Mouse (Mus musculus): Measurements from ENCODE around the gene Plscr1. TPM values are rescaled to one million over a fixed set of nuclear protein-coding genes. Genes with fewer than 3 reads are reported as not detected.

The Plscr1 gene
- polyA plus RNA-seq (2014; fragmentation: Nextera tagmentation; extraction: Ambion mirVana): 40.1 and 41.2 TPM in 2 replicates

DNA sequence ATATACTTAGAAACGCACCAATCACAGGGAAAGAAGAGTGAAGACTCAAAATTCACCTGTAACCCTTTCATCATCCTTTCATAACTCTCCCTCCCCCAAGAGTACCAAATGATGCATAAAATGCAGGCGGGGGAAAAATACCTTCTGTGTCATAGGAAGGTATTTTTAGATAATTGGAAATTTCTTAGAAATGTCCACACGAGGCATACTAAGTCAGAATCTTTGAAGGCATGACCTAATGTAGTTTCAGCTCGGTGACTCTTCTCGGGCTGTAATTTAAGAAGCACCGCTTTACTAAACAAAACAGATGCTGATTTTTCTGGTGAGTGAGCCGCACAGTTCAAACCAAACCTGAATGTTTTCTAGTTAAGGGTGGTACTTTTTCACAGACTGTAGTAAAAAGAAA lies at the start of gene Plscr1:
Gene Plscr1 (plus strand): TSS at position 304 of the 406 bp plus-strand sequence.
- H3K4me1 ChIP-seq (ENCODE audit: control insufficient read depth, insufficient read depth, low read length): peaks cover 8% of the 10 kb centered on the region
- peak within 1 kb of the TSS; percentile 97 for H3K27ac ChIP-seq (ENCODE audit: low read depth, low read length)

DNA sequence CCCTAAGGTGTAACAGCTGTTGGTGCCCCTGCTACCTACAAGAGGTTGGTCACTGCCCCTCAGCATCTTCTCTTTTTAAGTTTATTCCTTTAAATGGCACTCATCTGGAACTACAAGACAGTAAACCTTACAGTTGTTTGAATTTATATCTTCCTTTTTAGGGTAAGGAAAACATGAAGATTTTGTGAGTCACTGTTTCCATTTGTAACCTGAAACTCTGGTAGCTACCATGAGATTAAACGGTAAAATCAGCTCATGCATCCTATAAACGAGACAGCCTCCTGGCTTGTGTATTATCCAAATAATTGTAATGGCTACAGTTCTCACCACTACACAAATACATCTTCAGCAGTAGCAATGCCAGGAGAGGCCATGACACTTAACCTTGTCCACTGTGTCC lies 45.2 kb upstream of the Plscr1 start:
- Histone ChIP-seq H3K9ac (ENCODE audit: low read depth, low read length) (no peak overlapping the region), H3K36me3 (ENCODE audit: control insufficient read depth, insufficient read depth, low read length) (no peaks in the 10 kb centered on the region), H3K9me3 (replicated peaks; ENCODE audit: control insufficient read depth, low read length) (no peaks in the 10 kb centered on the region), H3K4me3 (ENCODE audit: low read depth, low read length) (no peak overlapping the region), H3K4me1 (ENCODE audit: control insufficient read depth, insufficient read depth, low read length) (no peaks in the 10 kb centered on the region), H3K27me3 (ENCODE audit: control insufficient read depth, insufficient read depth, low read length) (no peaks in the 10 kb centered on the region), H3K4me2 (no peak overlapping the region), H3K27ac (ENCODE audit: low read depth, low read length) (no peak overlapping the region)
- 53% methylated on average over 2 of the region's 2 CpGs for WGBS (ENCODE audit: insufficient replicate concordance)
- ATAC-seq (replicated peaks; ENCODE audit: insufficient number of reproducible peaks, low FRiP score, low TSS enrichment): no peak

More for the DNA sequence above, at the start of gene Plscr1:
- no peak for ATAC-seq (replicated peaks; ENCODE audit: insufficient number of reproducible peaks, low FRiP score, low TSS enrichment)
- H3K9me3 ChIP-seq (replicated peaks; ENCODE audit: control insufficient read depth, low read length): no peaks in the 10 kb centered on the region
- H3K4me3 ChIP-seq (ENCODE audit: low read depth, low read length): peak within 1 kb of the TSS; percentile 75
- peak within 1 kb of the TSS; percentile 69 for H3K4me2 ChIP-seq
- H3K27me3 ChIP-seq (ENCODE audit: control insufficient read depth, insufficient read depth, low read length): no peaks in the 10 kb centered on the region
- WGBS (ENCODE audit: insufficient replicate concordance): 47% methylated on average over 7 of the region's 7 CpGs
- no peaks in the 10 kb centered on the region for H3K36me3 ChIP-seq (ENCODE audit: control insufficient read depth, insufficient read depth, low read length)
- H3K9ac ChIP-seq (ENCODE audit: low read depth, low read length): peak within 1 kb of the TSS; percentile 85

DNA sequence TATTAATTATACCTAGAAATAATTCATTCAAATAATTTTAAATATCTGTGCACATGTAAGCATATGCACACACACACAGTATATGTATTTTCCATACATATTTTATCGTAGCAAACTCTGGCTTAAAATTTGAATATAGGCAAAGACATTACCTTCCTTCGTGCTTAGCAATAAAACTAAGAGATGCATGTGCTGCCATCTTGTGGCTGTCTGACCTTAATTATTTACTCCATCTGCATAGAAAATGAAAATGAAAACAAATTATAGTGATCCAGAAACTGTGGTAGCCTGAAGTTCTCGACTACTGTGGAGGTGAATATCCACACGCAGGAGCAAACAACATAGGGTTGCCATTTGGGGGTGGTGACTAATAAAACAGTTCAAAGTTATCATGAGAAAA lies 42.2 kb upstream of the Plscr1 start:
- H3K9ac ChIP-seq (ENCODE audit: low read depth, low read length): no peak overlapping the region
- H3K27ac ChIP-seq (ENCODE audit: low read depth, low read length): no peak overlapping the region
- ATAC-seq (replicated peaks; ENCODE audit: insufficient number of reproducible peaks, low FRiP score, low TSS enrichment): no peak
- no peak overlapping the region for H3K4me2 ChIP-seq
- no peaks in the 10 kb centered on the region for H3K36me3 ChIP-seq (ENCODE audit: control insufficient read depth, insufficient read depth, low read length)
- no peaks in the 10 kb centered on the region for H3K27me3 ChIP-seq (ENCODE audit: control insufficient read depth, insufficient read depth, low read length)
- no peaks in the 10 kb centered on the region for H3K4me1 ChIP-seq (ENCODE audit: control insufficient read depth, insufficient read depth, low read length)
- no peaks in the 10 kb centered on the region for H3K9me3 ChIP-seq (replicated peaks; ENCODE audit: control insufficient read depth, low read length)
- 54% methylated on average over 4 of the region's 4 CpGs for WGBS (ENCODE audit: insufficient replicate concordance)
- H3K4me3 ChIP-seq (ENCODE audit: low read depth, low read length): no peak overlapping the region

DNA sequence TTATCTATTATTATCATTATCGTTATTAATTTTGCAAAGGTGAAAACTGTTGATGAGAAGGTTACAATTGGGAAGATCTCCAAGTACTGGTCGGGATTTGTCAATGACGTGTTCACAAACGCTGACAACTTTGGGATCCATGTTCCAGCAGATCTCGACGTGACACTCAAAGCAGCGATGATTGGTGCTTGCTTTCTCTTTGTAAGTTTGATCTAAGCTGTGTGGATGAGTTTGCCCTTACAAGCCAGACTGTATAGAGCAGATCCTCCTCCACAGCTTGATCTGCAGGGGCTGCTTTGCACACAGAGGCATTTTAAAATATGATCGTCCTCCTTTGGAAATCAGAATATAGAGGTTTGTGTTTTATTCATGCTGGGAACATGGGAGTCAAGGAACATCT lies 41.8 kb upstream of the Plscr1 start:
- Histone ChIP-seq H3K4me3 (ENCODE audit: low read depth, low read length) (no peak overlapping the region), H3K4me2 (no peak overlapping the region), H3K9ac (ENCODE audit: low read depth, low read length) (no peak overlapping the region), H3K27me3 (ENCODE audit: control insufficient read depth, insufficient read depth, low read length) (no peaks in the 10 kb centered on the region), H3K27ac (ENCODE audit: low read depth, low read length) (no peak overlapping the region), H3K9me3 (replicated peaks; ENCODE audit: control insufficient read depth, low read length) (no peaks in the 10 kb centered on the region), H3K36me3 (ENCODE audit: control insufficient read depth, insufficient read depth, low read length) (no peaks in the 10 kb centered on the region), H3K4me1 (ENCODE audit: control insufficient read depth, insufficient read depth, low read length) (no peaks in the 10 kb centered on the region)
- WGBS (ENCODE audit: insufficient replicate concordance): 67% methylated on average over 8 of the region's 8 CpGs
- no peak for ATAC-seq (replicated peaks; ENCODE audit: insufficient number of reproducible peaks, low FRiP score, low TSS enrichment)

DNA sequence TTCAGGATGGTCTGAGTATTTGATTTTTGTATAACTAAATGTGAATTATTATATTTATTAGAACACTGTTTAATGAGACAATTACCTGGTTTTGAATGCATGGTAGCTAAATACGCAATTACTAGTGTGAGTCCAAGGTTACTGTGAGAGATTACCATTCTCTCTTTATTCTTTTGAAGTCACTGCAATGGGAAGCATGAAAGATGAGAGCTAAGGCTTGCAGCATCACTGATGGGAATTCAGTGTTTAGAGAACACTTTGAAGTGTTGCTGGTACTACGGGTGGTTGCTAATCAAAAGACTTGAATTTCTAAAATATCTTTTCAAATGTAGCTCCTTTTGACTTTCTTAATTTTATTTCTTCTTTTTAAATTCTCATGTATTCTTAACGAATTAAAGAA lies 39.7 kb upstream of the Plscr1 start:
- no peaks in the 10 kb centered on the region for H3K9me3 ChIP-seq (replicated peaks; ENCODE audit: control insufficient read depth, low read length)
- H3K27ac ChIP-seq (ENCODE audit: low read depth, low read length): no peak overlapping the region
- no peak overlapping the region for H3K9ac ChIP-seq (ENCODE audit: low read depth, low read length)
- no peaks in the 10 kb centered on the region for H3K36me3 ChIP-seq (ENCODE audit: control insufficient read depth, insufficient read depth, low read length)
- no peak overlapping the region for H3K4me3 ChIP-seq (ENCODE audit: low read depth, low read length)
- no peak overlapping the region for H3K4me2 ChIP-seq
- ATAC-seq (replicated peaks; ENCODE audit: insufficient number of reproducible peaks, low FRiP score, low TSS enrichment): no peak
- no peaks in the 10 kb centered on the region for H3K4me1 ChIP-seq (ENCODE audit: control insufficient read depth, insufficient read depth, low read length)
- H3K27me3 ChIP-seq (ENCODE audit: control insufficient read depth, insufficient read depth, low read length): no peaks in the 10 kb centered on the region
- WGBS (ENCODE audit: insufficient replicate concordance): 72% methylated on average over 3 of the region's 3 CpGs

DNA sequence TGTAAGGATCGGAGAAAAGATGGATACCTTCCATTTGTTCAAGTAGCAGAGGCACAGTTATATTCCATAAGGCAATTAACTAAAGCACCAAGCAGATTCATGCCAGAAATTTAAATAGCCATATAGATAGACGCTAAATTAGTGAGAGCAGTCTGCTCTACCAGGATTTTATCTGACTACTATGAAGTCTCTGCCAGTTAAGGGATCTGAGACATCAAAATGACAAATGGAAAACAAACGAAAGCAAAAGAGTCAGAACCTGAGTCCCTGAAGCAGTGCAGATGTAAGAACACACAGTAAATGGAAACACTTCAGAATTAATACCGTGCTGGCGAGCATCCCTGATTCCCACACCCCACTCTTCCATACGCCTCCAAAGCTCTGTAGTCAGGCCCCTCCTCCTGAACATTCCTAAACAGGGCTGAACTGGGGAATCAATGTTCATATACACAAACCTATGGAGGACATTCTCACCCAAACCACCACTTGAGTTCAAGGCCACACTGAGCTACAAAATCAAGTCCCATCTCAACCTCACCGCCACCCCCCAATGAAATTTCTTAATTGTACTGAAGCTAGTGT lies 39.1 kb upstream of the Plscr1 start:
- 64% methylated on average over 7 of the region's 7 CpGs for WGBS (ENCODE audit: insufficient replicate concordance)
- H3K4me1 ChIP-seq (ENCODE audit: control insufficient read depth, insufficient read depth, low read length): no peaks in the 10 kb centered on the region

DNA sequence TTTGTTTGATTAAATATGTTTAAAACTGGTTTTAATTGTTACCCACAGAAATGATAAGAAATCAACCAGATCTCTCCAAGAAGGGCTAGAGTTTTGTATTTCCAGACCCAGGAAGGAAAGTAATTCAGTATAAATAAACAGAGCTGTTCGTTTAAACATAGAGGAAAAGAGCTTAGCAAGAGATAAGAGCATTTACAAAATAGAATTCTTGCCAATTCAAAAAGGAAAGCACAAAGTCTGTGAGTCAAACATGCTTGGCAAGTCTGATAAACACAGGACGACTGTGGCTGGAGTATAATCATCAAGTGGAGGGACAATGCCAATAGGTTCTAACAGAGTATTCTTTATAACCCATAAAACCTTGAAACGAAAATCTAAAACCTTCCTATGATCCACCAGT lies 38.5 kb upstream of the Plscr1 start:
- Histone ChIP-seq H3K9ac (ENCODE audit: low read depth, low read length) (no peak overlapping the region), H3K4me2 (no peak overlapping the region), H3K4me1 (ENCODE audit: control insufficient read depth, insufficient read depth, low read length) (no peaks in the 10 kb centered on the region), H3K9me3 (replicated peaks; ENCODE audit: control insufficient read depth, low read length) (no peaks in the 10 kb centered on the region), H3K27ac (ENCODE audit: low read depth, low read length) (no peak overlapping the region), H3K36me3 (ENCODE audit: control insufficient read depth, insufficient read depth, low read length) (no peaks in the 10 kb centered on the region), H3K27me3 (ENCODE audit: control insufficient read depth, insufficient read depth, low read length) (no peaks in the 10 kb centered on the region), H3K4me3 (ENCODE audit: low read depth, low read length) (no peak overlapping the region)
- ATAC-seq (replicated peaks; ENCODE audit: insufficient number of reproducible peaks, low FRiP score, low TSS enrichment): no peak
- WGBS (ENCODE audit: insufficient replicate concordance): 43% methylated on average over 3 of the region's 3 CpGs

More for the DNA sequence above, 39.1 kb upstream of the Plscr1 start:
- no peak overlapping the region for H3K4me3 ChIP-seq (ENCODE audit: low read depth, low read length)
- H3K9ac ChIP-seq (ENCODE audit: low read depth, low read length): no peak overlapping the region
- no peak overlapping the region for H3K4me2 ChIP-seq
- no peak for ATAC-seq (replicated peaks; ENCODE audit: insufficient number of reproducible peaks, low FRiP score, low TSS enrichment)
- H3K36me3 ChIP-seq (ENCODE audit: control insufficient read depth, insufficient read depth, low read length): no peaks in the 10 kb centered on the region
- H3K27ac ChIP-seq (ENCODE audit: low read depth, low read length): no peak overlapping the region
- no peaks in the 10 kb centered on the region for H3K27me3 ChIP-seq (ENCODE audit: control insufficient read depth, insufficient read depth, low read length)
- H3K9me3 ChIP-seq (replicated peaks; ENCODE audit: control insufficient read depth, low read length): no peaks in the 10 kb centered on the region

DNA sequence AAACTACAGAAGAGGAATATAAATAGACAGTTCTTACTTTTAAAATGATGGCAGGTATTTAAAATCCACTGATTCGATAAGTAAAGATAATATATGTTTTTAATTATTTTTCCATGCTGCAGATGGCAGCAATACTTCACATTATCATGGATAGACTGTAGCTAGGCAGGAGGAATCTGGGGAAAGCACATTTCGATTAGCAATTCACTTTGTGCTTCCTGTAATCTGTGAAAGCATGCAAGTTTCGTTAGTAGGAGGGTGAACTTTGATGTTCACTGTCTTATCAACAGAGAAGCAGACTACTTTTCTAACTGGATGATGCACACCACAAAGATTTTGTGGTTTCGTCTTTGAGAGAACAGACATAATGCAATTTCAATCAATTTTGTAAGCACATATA lies 32.1 kb upstream of the Plscr1 start:
- Histone ChIP-seq H3K9ac (ENCODE audit: low read depth, low read length) (no peak overlapping the region), H3K4me2 (no peak overlapping the region), H3K36me3 (ENCODE audit: control insufficient read depth, insufficient read depth, low read length) (no peaks in the 10 kb centered on the region), H3K27me3 (ENCODE audit: control insufficient read depth, insufficient read depth, low read length) (no peaks in the 10 kb centered on the region), H3K4me1 (ENCODE audit: control insufficient read depth, insufficient read depth, low read length) (no peaks in the 10 kb centered on the region), H3K9me3 (replicated peaks; ENCODE audit: control insufficient read depth, low read length) (no peaks in the 10 kb centered on the region), H3K27ac (ENCODE audit: low read depth, low read length) (no peak overlapping the region), H3K4me3 (ENCODE audit: low read depth, low read length) (no peak overlapping the region)
- 54% methylated on average over 4 of the region's 4 CpGs for WGBS (ENCODE audit: insufficient replicate concordance)
- ATAC-seq (replicated peaks; ENCODE audit: insufficient number of reproducible peaks, low FRiP score, low TSS enrichment): no peak

DNA sequence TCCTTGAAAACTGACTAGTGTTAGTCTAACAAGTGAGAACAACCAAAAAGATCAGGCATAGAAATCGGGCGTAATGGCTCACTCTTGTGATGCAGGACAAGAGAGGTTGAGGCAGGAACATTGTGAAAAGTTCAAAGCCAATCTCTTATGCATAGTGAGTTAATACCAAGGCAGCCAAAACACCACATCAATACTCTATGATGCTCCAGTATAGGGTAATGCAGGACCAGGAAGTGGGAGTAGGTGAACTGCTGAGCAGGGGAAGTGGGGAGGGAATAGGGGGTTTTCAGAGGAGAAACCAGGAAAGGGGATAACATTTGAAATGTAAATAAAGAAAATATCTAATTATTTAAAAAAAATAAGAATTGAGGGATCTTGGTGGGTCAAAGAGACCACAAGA lies 31.7 kb upstream of the Plscr1 start:
- H3K4me2 ChIP-seq: no peak overlapping the region
- no peak overlapping the region for H3K27ac ChIP-seq (ENCODE audit: low read depth, low read length)
- WGBS (ENCODE audit: insufficient replicate concordance): 72% methylated on average over 2 of the region's 2 CpGs
- no peak overlapping the region for H3K9ac ChIP-seq (ENCODE audit: low read depth, low read length)
- no peaks in the 10 kb centered on the region for H3K4me1 ChIP-seq (ENCODE audit: control insufficient read depth, insufficient read depth, low read length)
- no peak overlapping the region for H3K4me3 ChIP-seq (ENCODE audit: low read depth, low read length)
- no peaks in the 10 kb centered on the region for H3K9me3 ChIP-seq (replicated peaks; ENCODE audit: control insufficient read depth, low read length)
- no peak for ATAC-seq (replicated peaks; ENCODE audit: insufficient number of reproducible peaks, low FRiP score, low TSS enrichment)
- no peaks in the 10 kb centered on the region for H3K27me3 ChIP-seq (ENCODE audit: control insufficient read depth, insufficient read depth, low read length)
- no peaks in the 10 kb centered on the region for H3K36me3 ChIP-seq (ENCODE audit: control insufficient read depth, insufficient read depth, low read length)
